Mouse (Mus musculus) E14TG2a.4 (cell line): Measurements from ENCODE around the gene Pih1d1.

Experiments used
- H3K27me3 ChIP-seq: 2 replicates; pipeline ENCODE4 v1.6.1; 2014; ENCODE audit warnings: low read length, control low read depth; ENCODE audit not compliant: insufficient read depth
- H3K36me3 ChIP-seq: 2 replicates; pipeline ENCODE4 v1.6.1; 2014; ENCODE audit warnings: low read length, control low read depth; ENCODE audit not compliant: insufficient read depth
- H3K4me1 ChIP-seq: replicated peaks from 2 replicates; pipeline ENCODE4 v1.6.1; 2014; ENCODE audit warnings: low read depth, low read length, control low read depth
- H3K4me3 ChIP-seq: replicated peaks from 2 replicates; pipeline ENCODE4 v1.5.1; 2014; ENCODE audit warnings: mild to moderate bottlenecking, low read length
- H3K9me3 ChIP-seq: 2 replicates; pipeline ENCODE4 v1.6.1; 2014; ENCODE audit warnings: low read length, control low read depth
- CTCF ChIP-seq: conservative IDR thresholded peaks from 2 replicates; pipeline ENCODE4 v1.5.1; 2014; ENCODE audit warnings: low read length
- NANOG ChIP-seq: IDR thresholded peaks from 2 replicates; pipeline ENCODE4 v1.6.1; 2014; ENCODE audit warnings: borderline replicate concordance, low read length, mixed read lengths
- POU5F1 ChIP-seq: IDR thresholded peaks from 2 replicates; pipeline ENCODE4 v1.6.1; 2014; ENCODE audit warnings: low read length, borderline replicate concordance

Pih1d1 gene

DNA sequence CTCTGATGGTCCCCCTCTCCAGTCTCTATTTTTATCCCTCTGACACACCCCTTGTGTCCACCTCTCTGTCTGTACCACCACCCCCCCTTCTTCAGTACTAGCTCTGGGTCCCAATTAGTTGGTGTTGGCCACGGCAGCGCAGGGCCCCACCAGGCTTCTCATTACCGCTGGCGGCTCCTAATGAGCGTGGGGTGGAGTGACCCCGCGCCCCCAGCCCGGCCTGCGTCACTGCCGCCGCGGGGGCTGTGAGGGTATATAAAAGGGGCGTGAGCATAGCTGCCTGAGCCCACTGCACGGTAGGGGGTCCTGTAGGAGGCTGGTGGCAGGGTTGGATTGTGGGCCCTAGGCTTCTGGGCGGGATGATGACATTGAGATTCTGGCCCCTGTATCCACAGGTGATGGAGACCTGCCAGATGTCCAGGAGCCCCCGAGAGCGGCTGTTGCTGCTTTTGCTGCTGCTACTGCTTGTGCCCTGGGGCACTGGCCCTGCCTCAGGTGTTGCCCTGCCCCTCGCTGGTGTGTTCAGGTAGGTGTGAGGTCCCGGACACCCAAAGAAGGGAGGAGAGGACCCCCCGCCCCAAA, 26.9 kb downstream of the Pih1d1 start, which contains the start of gene Pth2:
TSS of gene Pth2 (plus strand) at position 100 of the 582 bp plus-strand sequence.
- TF ChIP-seq CTCF (no peak), NANOG (no peak), POU5F1 (no peak)

DNA sequence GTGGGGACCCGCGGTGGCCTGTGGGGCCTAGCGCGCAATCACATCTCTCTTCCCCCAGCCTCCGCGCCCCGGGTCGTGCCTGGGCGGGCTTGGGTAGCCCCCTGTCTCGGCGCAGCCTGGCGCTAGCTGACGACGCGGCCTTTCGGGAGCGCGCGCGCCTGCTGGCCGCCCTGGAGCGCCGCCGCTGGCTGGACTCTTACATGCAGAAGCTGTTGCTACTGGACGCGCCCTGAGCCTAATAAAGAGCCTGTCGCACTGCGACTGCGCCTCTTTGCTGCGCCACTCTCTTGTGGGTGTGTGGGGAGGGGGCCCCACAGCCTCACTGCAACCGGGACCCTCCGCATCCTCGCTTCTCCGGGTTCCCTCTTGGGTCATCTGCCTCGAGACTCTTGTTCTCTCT, 27.4 kb downstream of the Pih1d1 start:
- peaks cover 96% of the 10 kb centered on the region for H3K27me3 ChIP-seq
- H3K4me1 ChIP-seq: peaks cover 45% of the 10 kb centered on the region
- TF ChIP-seq CTCF: no peak
- TF ChIP-seq NANOG: no peak
- no peak for TF ChIP-seq POU5F1
- H3K36me3 ChIP-seq: no peaks in the 10 kb centered on the region
- peak overlapping the region; percentile 77 for H3K4me3 ChIP-seq
- H3K9me3 ChIP-seq: no peaks in the 10 kb centered on the region

More for the DNA sequence above, 26.9 kb downstream of the Pih1d1 start, which contains the start of gene Pth2:
- Histone ChIP-seq H3K36me3 (no peaks in the 10 kb centered on the region), H3K4me3 (peak within 1 kb of the TSS; percentile 77), H3K9me3 (no peaks in the 10 kb centered on the region), H3K4me1 (peaks cover 41% of the 10 kb centered on the region), H3K27me3 (peaks cover 96% of the 10 kb centered on the region)

GRCm38 (mm10) chr7:45182199-45182601, 28.1 kb downstream of the Pih1d1 start:
- no peaks in the 10 kb centered on the region for H3K9me3 ChIP-seq
- H3K36me3 ChIP-seq: no peaks in the 10 kb centered on the region
- TF ChIP-seq POU5F1 (no peak), NANOG (no peak), CTCF (no peak)

GRCm38 (mm10) chr7:45182606-45183005, 28.5 kb downstream of the Pih1d1 start:
- Histone ChIP-seq H3K9me3 (no peaks in the 10 kb centered on the region), H3K4me1 (peaks cover 36% of the 10 kb centered on the region), H3K36me3 (no peaks in the 10 kb centered on the region), H3K4me3 (peak overlapping the region; percentile 77), H3K27me3 (peaks cover 94% of the 10 kb centered on the region)
- no peak for TF ChIP-seq CTCF

More at GRCm38 (mm10) chr7:45182199-45182601, 28.1 kb downstream of the Pih1d1 start:
- Histone ChIP-seq H3K4me3 (peak overlapping the region; percentile 77), H3K27me3 (peaks cover 97% of the 10 kb centered on the region), H3K4me1 (peaks cover 40% of the 10 kb centered on the region)

- Histone ChIP-seq H3K9me3 (no peaks in the 10 kb centered on the region), H3K27me3 (peaks cover 89% of the 10 kb centered on the region), H3K36me3 (no peaks in the 10 kb centered on the region), H3K4me1 (peaks cover 36% of the 10 kb centered on the region), H3K4me3 (no peak overlapping the region)
- no peak for TF ChIP-seq CTCF
- no peak for TF ChIP-seq POU5F1
- no peak for TF ChIP-seq NANOG
These were observed 29.6 kb downstream of the Pih1d1 start for GRCm38 (mm10) chr7:45183672-45184071.

DNA sequence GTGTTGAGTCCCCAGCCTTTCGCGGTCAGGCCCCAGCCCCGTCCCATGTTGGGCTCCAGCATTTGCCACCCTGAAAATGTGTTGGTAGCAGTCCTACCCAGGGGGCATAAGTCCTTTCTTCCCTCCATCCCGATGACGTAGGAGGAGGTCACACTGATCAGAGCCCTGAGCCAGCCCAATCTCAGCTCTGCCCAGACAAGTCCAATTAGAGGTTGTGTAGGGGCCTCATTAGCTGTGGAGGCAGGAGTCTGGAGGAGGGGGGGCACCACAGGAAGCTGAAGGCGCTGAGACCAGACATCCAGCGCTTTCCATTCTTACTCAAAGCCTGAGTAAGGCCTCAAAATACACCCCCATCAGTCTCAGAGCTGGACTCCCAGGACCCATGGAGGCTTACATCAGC, 31.8 kb downstream of the Pih1d1 start:
- Histone ChIP-seq H3K9me3 (no peaks in the 10 kb centered on the region), H3K4me1 (peaks cover 48% of the 10 kb centered on the region), H3K27me3 (peaks cover 77% of the 10 kb centered on the region), H3K4me3 (no peak overlapping the region), H3K36me3 (no peaks in the 10 kb centered on the region)
- TF ChIP-seq CTCF: no peak
- TF ChIP-seq NANOG: no peak
- no peak for TF ChIP-seq POU5F1

DNA sequence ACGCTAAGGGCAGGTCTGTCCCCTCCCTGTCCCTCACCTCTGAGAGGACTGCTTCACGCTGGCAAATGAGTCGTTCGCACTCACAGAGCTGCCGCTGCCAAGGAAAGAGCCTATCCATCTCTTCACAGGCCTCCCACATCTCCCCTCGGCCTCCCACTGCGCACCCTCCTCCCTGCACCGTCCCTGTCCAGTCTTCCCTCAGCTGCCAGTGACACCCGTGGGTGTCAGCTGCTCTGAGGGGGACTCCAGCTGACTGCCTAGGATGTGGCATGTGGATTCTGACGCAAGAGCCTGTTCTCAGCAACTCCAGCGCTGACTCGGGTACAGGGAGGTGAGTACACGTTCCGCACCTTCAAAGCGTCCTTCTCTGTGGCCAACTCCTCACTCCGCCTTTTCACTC, 35.5 kb downstream of the Pih1d1 start:
- Histone ChIP-seq H3K27me3 (peaks cover 49% of the 10 kb centered on the region), H3K36me3 (no peaks in the 10 kb centered on the region), H3K4me3 (peak overlapping the region; percentile 70), H3K9me3 (no peaks in the 10 kb centered on the region), H3K4me1 (peaks cover 68% of the 10 kb centered on the region)
- TF ChIP-seq NANOG (no peak), CTCF (no peak), POU5F1 (no peak)

- TF ChIP-seq NANOG (no peak), CTCF (no peak)
- H3K36me3 ChIP-seq: no peaks in the 10 kb centered on the region
These were observed 36.1 kb downstream of the Pih1d1 start for GRCm38 (mm10) chr7:45190186-45190585.

DNA sequence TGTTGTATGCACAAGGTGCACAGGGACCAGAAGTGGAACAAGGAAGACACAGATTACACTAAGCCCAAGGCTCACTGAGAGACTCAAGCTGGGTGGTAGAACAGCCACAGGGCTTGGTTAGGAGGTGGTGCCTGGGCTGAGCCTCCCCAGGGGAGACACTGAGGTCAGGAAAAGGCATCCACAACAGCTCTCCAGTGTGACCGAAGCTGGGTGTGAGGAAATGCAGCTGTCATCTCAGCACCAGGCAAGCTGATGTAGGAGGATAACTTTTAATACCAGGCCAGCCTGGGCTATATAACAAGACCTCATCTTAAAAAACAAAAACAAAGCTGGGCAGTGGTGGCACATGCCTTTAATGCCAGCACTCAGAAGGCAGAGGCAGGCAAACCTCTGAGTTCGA, 37.1 kb downstream of the Pih1d1 start:
- no peak overlapping the region for H3K4me3 ChIP-seq
- no peaks in the 10 kb centered on the region for H3K9me3 ChIP-seq
- H3K27me3 ChIP-seq: peaks cover 42% of the 10 kb centered on the region
- no peaks in the 10 kb centered on the region for H3K36me3 ChIP-seq
- TF ChIP-seq CTCF (no peak), NANOG (no peak)
- H3K4me1 ChIP-seq: peaks cover 75% of the 10 kb centered on the region

More at GRCm38 (mm10) chr7:45190186-45190585, 36.1 kb downstream of the Pih1d1 start:
- Histone ChIP-seq H3K27me3 (peaks cover 47% of the 10 kb centered on the region), H3K4me1 (peaks cover 73% of the 10 kb centered on the region), H3K4me3 (peak overlapping the region; percentile 70), H3K9me3 (no peaks in the 10 kb centered on the region)
